Mouse (Mus musculus): Measurements from ENCODE around the gene Crabp2.

DNA sequence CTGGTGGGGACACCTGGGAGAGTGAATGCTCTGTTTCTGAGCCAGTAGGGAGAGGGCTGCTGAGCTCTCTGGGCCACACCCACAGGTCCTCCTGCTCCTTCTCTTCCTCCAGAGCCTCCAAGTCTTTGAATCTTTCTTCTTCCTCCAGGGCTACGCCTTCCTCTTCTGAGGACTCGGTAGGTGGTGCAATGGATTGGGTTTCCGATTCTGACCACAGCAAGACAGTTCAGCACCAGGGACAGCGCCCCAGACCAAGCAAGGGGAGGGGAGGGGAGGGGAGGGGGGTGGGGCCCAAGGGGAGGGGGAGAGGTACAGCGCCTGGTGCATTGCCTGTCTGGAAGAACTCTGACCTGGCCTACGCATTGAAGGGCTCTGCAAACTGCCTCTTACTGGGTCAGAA, 45.0 kb downstream of the Crabp2 start:
- TF ChIP-seq CTCF (IDR thresholded peaks at IDR 0.05; ENCODE audit: low read depth): no peak
- TF ChIP-seq EP300 (IDR thresholded peaks at IDR 0.05; ENCODE audit: low read depth): no peak

Measured in liver, postnatal 0 days (tissue).